Mouse (Mus musculus) hindbrain, embryonic 16.5 days (tissue): ENCODE measurements around the gene Nr2c2ap. TPM values are rescaled to one million over a fixed set of nuclear protein-coding genes. Genes with fewer than 3 reads are reported as not detected.
A peak's percentile ranks its signal among the peaks of the same experiment; 100 is the strongest.

Source experiments
- ATAC-seq: fragments of 200-750 bp; cut with Nextera tagmentation; 2 replicates; pipeline ENCODE4 v1.8.0; 2017; ENCODE audit warnings: moderate TSS enrichment, moderate library complexity
- H3K27ac ChIP-seq: fragments of 300-500 bp; sonication (generic); 2 replicates; pipeline ENCODE4 v1.5.1; 2014; ENCODE audit warnings: low read depth, mild to moderate bottlenecking, control low read depth, low read length, moderate library complexity
- H3K27me3 ChIP-seq: fragments of 300-500 bp; sonication (generic); replicated peaks from 2 replicates; pipeline ENCODE4 v1.6.1; 2014; ENCODE audit warnings: low read length; ENCODE audit not compliant: control insufficient read depth, insufficient read depth
- H3K36me3 ChIP-seq: fragments of 300-500 bp; sonication (generic); 2 replicates; pipeline ENCODE4 v1.6.1; 2014; ENCODE audit warnings: mild to moderate bottlenecking, low read length, moderate library complexity, mixed read lengths; ENCODE audit not compliant: control insufficient read depth, insufficient read depth
- H3K4me1 ChIP-seq: fragments of 300-500 bp; sonication (generic); 2 replicates; pipeline ENCODE4 v1.6.1; 2014; ENCODE audit warnings: low read depth, low read length; ENCODE audit not compliant: control insufficient read depth, insufficient read depth
- H3K4me2 ChIP-seq: fragments of 300-500 bp; sonication (generic); 2 replicates; pipeline ENCODE4 v1.6.1; 2014; ENCODE audit warnings: mild to moderate bottlenecking, low read length, control low read depth, moderate library complexity
- H3K4me3 ChIP-seq: fragments of 300-500 bp; sonication (generic); 2 replicates; pipeline ENCODE4 v1.5.1; 2014; ENCODE audit warnings: mild to moderate bottlenecking, low read length, control low read depth, moderate library complexity
- H3K9ac ChIP-seq: fragments of 300-500 bp; sonication (generic); 2 replicates; pipeline ENCODE4 v1.6.1; 2014; ENCODE audit warnings: low read depth, mild to moderate bottlenecking, control low read depth, low read length, moderate library complexity
- H3K9me3 ChIP-seq: fragments of 300-500 bp; sonication (generic); 2 replicates; pipeline ENCODE4 v1.6.1; 2014; ENCODE audit warnings: mild to moderate bottlenecking, low read length, moderate library complexity; ENCODE audit not compliant: control insufficient read depth
- WGBS: fragments of 180-500 bp; shearing (Covaris S2); extraction: QIAGEN DNeasy Blood & Tissue Kit; methylation state at CpG from one replicate; pipeline ENCODE4 v1.1.7; 2014; 5-methylcytosine and 5-hydroxymethylcytosine counted together
- polyA plus RNA-seq: library from polyadenylated mRNA; unstranded; fragments of >200 nt; fragmentation: Nextera tagmentation; extraction: Ambion mirVana; gene quantifications from 2 replicates; pipeline ENCODE4 v1.2.1, GENCODE M21; 2015

Gene Nr2c2ap
- polyA plus RNA-seq, 1 experiment from 2014 or later, result 51.6 TPM

GRCm38 (mm10) chr8:70170748-70171147, 39.6 kb downstream of the Nr2c2ap start:
- H3K9me3 ChIP-seq, result no peaks in the 10 kb centered on the region
- no peaks in the 10 kb centered on the region for H3K36me3 ChIP-seq
- no peak overlapping the region for H3K27ac ChIP-seq
- peaks cover 6% of the 10 kb centered on the region for H3K4me1 ChIP-seq
- H3K4me2 ChIP-seq, result no peak overlapping the region
- H3K9ac ChIP-seq, result no peak overlapping the region
- WGBS, result 76% methylated on average over 3 of the region's 3 CpGs
- no peak for ATAC-seq
- H3K27me3 ChIP-seq, result peaks cover 7% of the 10 kb centered on the region
- no peak overlapping the region for H3K4me3 ChIP-seq

- Histone ChIP-seq H3K36me3 (no peaks in the 10 kb centered on the region), H3K9me3 (no peaks in the 10 kb centered on the region), H3K27ac (no peak overlapping the region), H3K4me3 (no peak overlapping the region), H3K27me3 (peaks cover 7% of the 10 kb centered on the region), H3K9ac (no peak overlapping the region), H3K4me2 (no peak overlapping the region), H3K4me1 (peaks cover 6% of the 10 kb centered on the region)
- 91% methylated on average over 7 of the region's 7 CpGs for WGBS
- ATAC-seq, result no peak
Measured at GRCm38 (mm10) chr8:70171240-70171639, 40.1 kb downstream of the Nr2c2ap start.

- Histone ChIP-seq H3K27ac (no peak within 1 kb of the TSS), H3K9ac (peak within 1 kb of the TSS; percentile 68), H3K4me1 (peaks cover 3% of the 10 kb centered on the region), H3K9me3 (no peaks in the 10 kb centered on the region), H3K4me2 (peak within 1 kb of the TSS; percentile 66), H3K27me3 (peaks cover 3% of the 10 kb centered on the region), H3K4me3 (peak within 1 kb of the TSS; percentile 59), H3K36me3 (no peaks in the 10 kb centered on the region)
- peak; percentile 97 for ATAC-seq
- 1% methylated on average over 27 of the region's 27 CpGs for WGBS
Measured at GRCm38 (mm10) chr8:70172043-70172681, 41.0 kb downstream of the Nr2c2ap start, which contains the start of gene Tmem161a. Gene Tmem161a, plus strand, starts transcription at chr8:70172356.

GRCm38 (mm10) chr8:70173320-70173719, 42.2 kb downstream of the Nr2c2ap start:
- Histone ChIP-seq H3K4me3 (no peak overlapping the region), H3K4me2 (no peak overlapping the region), H3K9ac (no peak overlapping the region), H3K27ac (no peak overlapping the region), H3K4me1 (peaks cover 3% of the 10 kb centered on the region), H3K36me3 (peaks cover 7% of the 10 kb centered on the region), H3K9me3 (no peaks in the 10 kb centered on the region), H3K27me3 (no peaks in the 10 kb centered on the region)
- 90% methylated on average over 5 of the region's 5 CpGs for WGBS
- ATAC-seq, result no peak

- ATAC-seq, result no peak
- H3K27ac ChIP-seq, result no peak overlapping the region
- WGBS, result 86% methylated on average over 7 of the region's 7 CpGs
- peaks cover 3% of the 10 kb centered on the region for H3K4me1 ChIP-seq
- H3K36me3 ChIP-seq, result peaks cover 7% of the 10 kb centered on the region
- H3K4me2 ChIP-seq, result no peak overlapping the region
- no peaks in the 10 kb centered on the region for H3K27me3 ChIP-seq
- H3K9ac ChIP-seq, result no peak overlapping the region
- no peaks in the 10 kb centered on the region for H3K9me3 ChIP-seq
- H3K4me3 ChIP-seq, result no peak overlapping the region
Measured at GRCm38 (mm10) chr8:70174079-70174478, 42.9 kb downstream of the Nr2c2ap start.

GRCm38 (mm10) chr8:70178231-70178630, 47.1 kb downstream of the Nr2c2ap start:
- 94% methylated on average over 2 of the region's 2 CpGs for WGBS
- no peak overlapping the region for H3K27ac ChIP-seq

GRCm38 (mm10) chr8:70179082-70179481, 47.9 kb downstream of the Nr2c2ap start:
- ATAC-seq, result no peak
- H3K27me3 ChIP-seq, result no peaks in the 10 kb centered on the region

More at GRCm38 (mm10) chr8:70178231-70178630, 47.1 kb downstream of the Nr2c2ap start:
- Histone ChIP-seq H3K9ac (no peak overlapping the region), H3K27me3 (no peaks in the 10 kb centered on the region), H3K36me3 (peaks cover 7% of the 10 kb centered on the region), H3K9me3 (no peaks in the 10 kb centered on the region), H3K4me2 (no peak overlapping the region), H3K4me3 (no peak overlapping the region), H3K4me1 (no peaks in the 10 kb centered on the region; the same call in 1 of the 2 replicates)
- ATAC-seq, result no peak

GRCm38 (mm10) chr8:70181212-70181902, 50.2 kb downstream of the Nr2c2ap start:
- Histone ChIP-seq H3K27ac (no peak overlapping the region), H3K4me2 (no peak overlapping the region), H3K9me3 (no peaks in the 10 kb centered on the region), H3K9ac (no peak overlapping the region), H3K4me3 (no peak overlapping the region), H3K27me3 (no peaks in the 10 kb centered on the region), H3K4me1 (no peaks in the 10 kb centered on the region), H3K36me3 (peaks cover 7% of the 10 kb centered on the region)
- WGBS, result 90% methylated on average over 16 of the region's 16 CpGs
- ATAC-seq, result no peak

More at GRCm38 (mm10) chr8:70179082-70179481, 47.9 kb downstream of the Nr2c2ap start:
- no peaks in the 10 kb centered on the region for H3K9me3 ChIP-seq
- H3K36me3 ChIP-seq, result peaks cover 7% of the 10 kb centered on the region
- H3K27ac ChIP-seq, result no peak overlapping the region
- no peaks in the 10 kb centered on the region for H3K4me1 ChIP-seq
- no peak overlapping the region for H3K4me2 ChIP-seq
- no peak overlapping the region for H3K9ac ChIP-seq
- WGBS, result 96% methylated on average over 4 of the region's 4 CpGs
- no peak overlapping the region for H3K4me3 ChIP-seq

- H3K4me2 ChIP-seq, result no peak overlapping the region
- no peaks in the 10 kb centered on the region for H3K9me3 ChIP-seq
- H3K27me3 ChIP-seq, result no peaks in the 10 kb centered on the region
- no peaks in the 10 kb centered on the region for H3K4me1 ChIP-seq
- no peak overlapping the region for H3K4me3 ChIP-seq
- no peak overlapping the region for H3K27ac ChIP-seq
- WGBS, result 69% methylated on average over 2 of the region's 2 CpGs
- peaks cover 7% of the 10 kb centered on the region for H3K36me3 ChIP-seq
- ATAC-seq, result no peak
- no peak overlapping the region for H3K9ac ChIP-seq
Measured at GRCm38 (mm10) chr8:70181903-70182252, 50.7 kb downstream of the Nr2c2ap start.
